ENCODE assay signal across 9 mouse cellular contexts in genomic region chr16:65472472-65473001, GRCm38 (mm10). TPM values are rescaled to one million over a fixed set of nuclear protein-coding genes. Genes with fewer than 3 reads are reported as not detected.
DNase-seq lines count a peak whose midpoint lies in the region; ATAC-seq lines count a peak whose summit lies in the region.
"Had no signal": no experiment of that assay in that cellular context is flagged by ENCODE, and none has a peak within 500 bp of the region (broad histone marks: within the 10 kb centered on the region; RNA-seq: fewer than 3 reads in every experiment).

No protein-coding gene starts in this region.

- no peak overlapping the region for H3K9ac ChIP-seq in forebrain, embryonic 11.5 days (ENCODE audit: low read length)
- no peak overlapping the region for H3K9ac ChIP-seq in neural tube, embryonic 11.5 days (ENCODE audit: low read length)
- H3K9ac ChIP-seq in kidney, embryonic 15.5 days = no peak overlapping the region
- no peak overlapping the region for H3K9ac ChIP-seq in midbrain, embryonic 15.5 days

- H3K4me2 ChIP-seq in forebrain, embryonic 11.5 days (ENCODE audit: low read depth, low read length, severe bottlenecking) = no peak overlapping the region
- no peak overlapping the region for H3K4me2 ChIP-seq in neural tube, embryonic 11.5 days (ENCODE audit: low read depth)
- H3K4me2 ChIP-seq in kidney, embryonic 15.5 days = no peak overlapping the region
- no peak overlapping the region for H3K4me2 ChIP-seq in midbrain, embryonic 15.5 days

- H3K4me3 ChIP-seq in forebrain, embryonic 11.5 days (ENCODE audit: low read depth, low read length) = no peak overlapping the region
- H3K4me3 ChIP-seq in forebrain, embryonic 10.5 days = no peak overlapping the region
- H3K4me3 ChIP-seq in neural tube, embryonic 11.5 days (ENCODE audit: low read depth, low read length) = no peak overlapping the region
- no peak overlapping the region for H3K4me3 ChIP-seq in kidney, embryonic 15.5 days (replicated peaks)
- H3K4me3 ChIP-seq in midbrain, embryonic 15.5 days = no peak overlapping the region

- ATAC-seq in forebrain, embryonic 11.5 days (replicated peaks; ENCODE audit: low FRiP score) = peak; percentile 56; the same call in 1 of the 2 replicates
- no peak for ATAC-seq in neural tube, embryonic 11.5 days (ENCODE audit: insufficient read depth, low FRiP score, low TSS enrichment)
- peak; percentile 75 for ATAC-seq in common myeloid progenitor, adult 5-6 weeks (replicated peaks; ENCODE audit: low read depth, poor library complexity, severe bottlenecking)
- 0 out of 2 replicates have a peak, but pooled peaks have one; percentile 58 for ATAC-seq in kidney, embryonic 15.5 days (replicated peaks; ENCODE audit: low FRiP score)
- ATAC-seq in midbrain, embryonic 15.5 days (replicated peaks) = peak; percentile 71

- no peak overlapping the region for H3K27ac ChIP-seq in forebrain, embryonic 11.5 days (ENCODE audit: low read depth, low read length)
- H3K27ac ChIP-seq in forebrain, embryonic 10.5 days = no peak overlapping the region
- no peak overlapping the region for H3K27ac ChIP-seq in neural tube, embryonic 11.5 days (ENCODE audit: low read depth, low read length)
- no peak overlapping the region for H3K27ac ChIP-seq in kidney, embryonic 15.5 days
- H3K27ac ChIP-seq in midbrain, embryonic 15.5 days = no peak overlapping the region

- DNase-seq in forebrain, embryonic 11.5 days (ENCODE audit: low spot score) = no peak
- DNase-seq in forebrain, embryonic 10.5 days (ENCODE audit: extremely low spot score, low spot score) = no peak
- peak; percentile 35 for DNase-seq in neural tube, embryonic 11.5 days (ENCODE audit: low spot score)
- DNase-seq in neural tube, embryonic 10.5 days (ENCODE audit: extremely low spot score, low spot score) = no peak
- DNase-seq in spleen, postnatal 36 days (ENCODE audit: low spot score in 2 of 2) = no peak

- H3K36me3 ChIP-seq in forebrain, embryonic 11.5 days (ENCODE audit: control insufficient read depth, insufficient read depth, low read length) = no peaks in the 10 kb centered on the region
- no peaks in the 10 kb centered on the region for H3K36me3 ChIP-seq in forebrain, embryonic 10.5 days (replicated peaks)
- H3K36me3 ChIP-seq in neural tube, embryonic 11.5 days (ENCODE audit: control insufficient read depth, insufficient read depth, low read length) = no peaks in the 10 kb centered on the region
- no peaks in the 10 kb centered on the region for H3K36me3 ChIP-seq in kidney, embryonic 15.5 days
- H3K36me3 ChIP-seq in midbrain, embryonic 15.5 days (replicated peaks) = no peaks in the 10 kb centered on the region

- 24% methylated on average over 5 of the region's 5 CpGs for WGBS in forebrain, embryonic 11.5 days
- 31% methylated on average over 5 of the region's 5 CpGs for WGBS in forebrain, embryonic 10.5 days
- 25% methylated on average over 5 of the region's 5 CpGs for WGBS in neural tube, embryonic 11.5 days
- WGBS in kidney, embryonic 15.5 days = 18% methylated on average over 5 of the region's 5 CpGs
- WGBS in midbrain, embryonic 15.5 days = 23% methylated on average over 5 of the region's 5 CpGs

- H3K9me3 ChIP-seq in forebrain, embryonic 11.5 days (ENCODE audit: control insufficient read depth, low read length) = no peaks in the 10 kb centered on the region
- no peaks in the 10 kb centered on the region for H3K9me3 ChIP-seq in forebrain, embryonic 10.5 days
- no peaks in the 10 kb centered on the region for H3K9me3 ChIP-seq in neural tube, embryonic 11.5 days (ENCODE audit: control insufficient read depth, low read length)
- H3K9me3 ChIP-seq in kidney, embryonic 15.5 days (replicated peaks) = no peaks in the 10 kb centered on the region
- H3K9me3 ChIP-seq in midbrain, embryonic 15.5 days = no peaks in the 10 kb centered on the region

- no peaks in the 10 kb centered on the region for H3K4me1 ChIP-seq in forebrain, embryonic 11.5 days (replicated peaks; ENCODE audit: control insufficient read depth, insufficient read depth, low read length)
- H3K4me1 ChIP-seq in forebrain, embryonic 10.5 days = no peaks in the 10 kb centered on the region
- H3K4me1 ChIP-seq in neural tube, embryonic 11.5 days (ENCODE audit: control insufficient read depth, insufficient read depth, low read length) = no peaks in the 10 kb centered on the region
- no peaks in the 10 kb centered on the region for H3K4me1 ChIP-seq in kidney, embryonic 15.5 days
- H3K4me1 ChIP-seq in midbrain, embryonic 15.5 days = no peaks in the 10 kb centered on the region

- H3K27me3 ChIP-seq in forebrain, embryonic 11.5 days (ENCODE audit: control insufficient read depth, insufficient read depth, low read length) = no peaks in the 10 kb centered on the region
- no peaks in the 10 kb centered on the region for H3K27me3 ChIP-seq in forebrain, embryonic 10.5 days (ENCODE audit: poor library complexity, severe bottlenecking)
- no peaks in the 10 kb centered on the region for H3K27me3 ChIP-seq in neural tube, embryonic 11.5 days (ENCODE audit: control insufficient read depth, insufficient read depth, low read length)
- no peaks in the 10 kb centered on the region for H3K27me3 ChIP-seq in kidney, embryonic 15.5 days
- H3K27me3 ChIP-seq in midbrain, embryonic 15.5 days (replicated peaks) = no peaks in the 10 kb centered on the region

RNA-seq across cellular contexts. Expression of gene Pou1f1, which starts 47.8 kb away (rescaled TPM):
- polyA plus RNA-seq in forebrain, embryonic 11.5 days (2014; fragmentation: Nextera tagmentation; extraction: Ambion mirVana) = not detected in 2 replicates
- 0.07 TPM in 1 of 2 replicates, not detected in the other for polyA plus RNA-seq in forebrain, embryonic 10.5 days (2016; fragmentation: Nextera tagmentation; extraction: Ambion mirVana)
- polyA plus RNA-seq in neural tube, embryonic 11.5 days (2014; fragmentation: Nextera tagmentation; extraction: Ambion mirVana) = not detected in 2 replicates
- total RNA-seq in common myeloid progenitor, adult 5-6 weeks (2017) = 0.09 TPM in 1 of 2 replicates, not detected in the other
- polyA plus RNA-seq in kidney, embryonic 15.5 days (2015; fragmentation: Nextera tagmentation; extraction: Ambion mirVana) = 0.09 TPM in 1 of 2 replicates, not detected in the other
- polyA plus RNA-seq in midbrain, embryonic 15.5 days (2015; fragmentation: Nextera tagmentation; extraction: Ambion mirVana) = 0.09 TPM in 1 of 2 replicates, not detected in the other
- polyA plus RNA-seq: gonadal fat pad, adult 2 months had no signal
